Mouse (Mus musculus): ENCODE results near the gene Ece2. TPM values are rescaled to one million over a fixed set of nuclear protein-coding genes. Genes with fewer than 3 reads are reported as not detected.
A peak's percentile ranks its signal among the peaks of the same experiment; 100 is the strongest.

The Ece2 gene
- polyA plus RNA-seq, 1 experiment from 2014 or later, result 0.97 TPM

DNA sequence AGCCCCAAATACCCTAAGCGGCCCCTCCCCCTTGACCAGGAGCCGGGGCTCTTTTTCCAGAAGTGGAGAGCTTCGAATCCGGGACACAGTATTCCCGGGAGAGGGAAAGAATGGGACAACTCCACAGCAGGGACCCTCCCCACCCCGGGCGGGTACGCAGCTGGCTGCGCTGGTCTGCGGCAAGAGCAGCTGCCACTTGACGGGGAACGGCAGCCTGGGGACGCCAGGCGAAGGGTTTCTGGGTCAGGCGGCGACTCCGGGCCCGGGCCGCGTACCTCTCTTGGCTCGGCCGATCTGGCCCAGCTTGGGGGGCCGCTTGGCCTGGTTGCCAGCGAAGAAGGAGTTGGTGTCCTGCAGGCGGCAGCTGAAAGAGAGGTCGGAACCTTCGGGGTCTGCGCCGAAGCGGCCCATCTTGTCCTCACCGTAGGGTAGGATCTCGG lies 8.9 kb upstream of the Ece2 start:
- H3K27ac ChIP-seq (ENCODE audit: low read depth, low read length), result no peak overlapping the region
- peaks cover 2% of the 10 kb centered on the region; the same call in 1 of the 2 replicates for H3K36me3 ChIP-seq (ENCODE audit: control insufficient read depth, insufficient read depth, low read length)
- peaks cover 55% of the 10 kb centered on the region for H3K27me3 ChIP-seq (replicated peaks; ENCODE audit: control insufficient read depth, insufficient read depth, low read length)
- peak overlapping the region; percentile 99 for H3K4me2 ChIP-seq
- WGBS, result under 1% methylated on average over 32 of the region's 32 CpGs
- ATAC-seq (replicated peaks; ENCODE audit: low FRiP score) (peak; percentile 5; the same call in 1 of the 2 replicates), DNase-seq (ENCODE audit: low spot score) (peak; percentile 68)
- peaks cover 30% of the 10 kb centered on the region for H3K4me1 ChIP-seq (replicated peaks; ENCODE audit: control insufficient read depth, insufficient read depth, low read length)
- H3K9me3 ChIP-seq (ENCODE audit: control insufficient read depth, low read length), result no peaks in the 10 kb centered on the region
- peak overlapping the region; percentile 73 for H3K4me3 ChIP-seq (ENCODE audit: low read depth, low read length)
- H3K9ac ChIP-seq (ENCODE audit: low read depth, low read length), result peak overlapping the region; percentile 67

- ATAC-seq (replicated peaks; ENCODE audit: low FRiP score) (peak; percentile 61), DNase-seq (ENCODE audit: low spot score) (peak; percentile 75)
- H3K36me3 ChIP-seq (ENCODE audit: control insufficient read depth, insufficient read depth, low read length), result peaks cover 2% of the 10 kb centered on the region; the same call in 1 of the 2 replicates
- H3K9ac ChIP-seq (ENCODE audit: low read depth, low read length), result peak within 1 kb of the TSS; percentile 67
- peak within 1 kb of the TSS; percentile 99 for H3K4me2 ChIP-seq
- H3K4me1 ChIP-seq (replicated peaks; ENCODE audit: control insufficient read depth, insufficient read depth, low read length), result peaks cover 30% of the 10 kb centered on the region
- H3K4me3 ChIP-seq (ENCODE audit: low read depth, low read length), result peak within 1 kb of the TSS; percentile 73
- H3K9me3 ChIP-seq (ENCODE audit: control insufficient read depth, low read length), result no peaks in the 10 kb centered on the region
- peak within 1 kb of the TSS; percentile 32; the same call in 1 of the 2 replicates for H3K27ac ChIP-seq (ENCODE audit: low read depth, low read length)
- H3K27me3 ChIP-seq (replicated peaks; ENCODE audit: control insufficient read depth, insufficient read depth, low read length), result peaks cover 55% of the 10 kb centered on the region
- WGBS, result under 1% methylated on average over 81 of the region's 92 CpGs
These were observed 8.2 kb upstream of the Ece2 start, which contains the start of gene Camk2n2 for GRCm38 (mm10) chr16:20621191-20621990. TSS of gene Camk2n2 (minus strand) at chr16:20621287.

- DNase-seq (ENCODE audit: low spot score), result peak; percentile 67
- peaks cover 55% of the 10 kb centered on the region for H3K27me3 ChIP-seq (replicated peaks; ENCODE audit: control insufficient read depth, insufficient read depth, low read length)
- peak overlapping the region; percentile 73 for H3K4me3 ChIP-seq (ENCODE audit: low read depth, low read length)
These were observed 7.5 kb upstream of the Ece2 start for GRCm38 (mm10) chr16:20621991-20622685.

GRCm38 (mm10) chr16:20623211-20623610 lies 6.4 kb upstream of the Ece2 start:
- ATAC-seq (replicated peaks; ENCODE audit: low FRiP score) (no peak), DNase-seq (ENCODE audit: low spot score) (no peak)
- Histone ChIP-seq H3K36me3 (ENCODE audit: control insufficient read depth, insufficient read depth, low read length) (no peaks in the 10 kb centered on the region), H3K4me2 (no peak overlapping the region), H3K9me3 (ENCODE audit: control insufficient read depth, low read length) (no peaks in the 10 kb centered on the region), H3K9ac (ENCODE audit: low read depth, low read length) (no peak overlapping the region), H3K4me3 (ENCODE audit: low read depth, low read length) (no peak overlapping the region), H3K27ac (ENCODE audit: low read depth, low read length) (no peak overlapping the region), H3K27me3 (replicated peaks; ENCODE audit: control insufficient read depth, insufficient read depth, low read length) (peaks cover 55% of the 10 kb centered on the region), H3K4me1 (replicated peaks; ENCODE audit: control insufficient read depth, insufficient read depth, low read length) (peaks cover 30% of the 10 kb centered on the region)
- WGBS, result 75% methylated on average over 2 of the region's 2 CpGs

More at GRCm38 (mm10) chr16:20621991-20622685, 7.5 kb upstream of the Ece2 start:
- peak overlapping the region; percentile 32; the same call in 1 of the 2 replicates for H3K27ac ChIP-seq (ENCODE audit: low read depth, low read length)
- peaks cover 2% of the 10 kb centered on the region; the same call in 1 of the 2 replicates for H3K36me3 ChIP-seq (ENCODE audit: control insufficient read depth, insufficient read depth, low read length)
- peak; percentile 52 for ATAC-seq (replicated peaks; ENCODE audit: low FRiP score)
- H3K9ac ChIP-seq (ENCODE audit: low read depth, low read length), result peak overlapping the region; percentile 67
- WGBS, result under 1% methylated on average over 37 of the region's 37 CpGs
- H3K4me1 ChIP-seq (replicated peaks; ENCODE audit: control insufficient read depth, insufficient read depth, low read length), result peaks cover 30% of the 10 kb centered on the region
- H3K9me3 ChIP-seq (ENCODE audit: control insufficient read depth, low read length), result no peaks in the 10 kb centered on the region
- peak overlapping the region; percentile 99 for H3K4me2 ChIP-seq

GRCm38 (mm10) chr16:20628871-20629391 lies 697 bp upstream of the Ece2 start:
- no peak overlapping the region for H3K9ac ChIP-seq (ENCODE audit: low read depth, low read length)
- H3K4me2 ChIP-seq, result no peak overlapping the region
- no peak overlapping the region for H3K27ac ChIP-seq (ENCODE audit: low read depth, low read length)
- no peaks in the 10 kb centered on the region for H3K36me3 ChIP-seq (ENCODE audit: control insufficient read depth, insufficient read depth, low read length)
- no peak overlapping the region for H3K4me3 ChIP-seq (ENCODE audit: low read depth, low read length)
- no peak for ATAC-seq (replicated peaks; ENCODE audit: low FRiP score)
- no peaks in the 10 kb centered on the region for H3K9me3 ChIP-seq (ENCODE audit: control insufficient read depth, low read length)
- H3K4me1 ChIP-seq (replicated peaks; ENCODE audit: control insufficient read depth, insufficient read depth, low read length), result no peaks in the 10 kb centered on the region
- peaks cover 30% of the 10 kb centered on the region for H3K27me3 ChIP-seq (replicated peaks; ENCODE audit: control insufficient read depth, insufficient read depth, low read length)
- WGBS, result 63% methylated on average over 11 of the region's 11 CpGs
- no peak for DNase-seq (ENCODE audit: low spot score)

DNA sequence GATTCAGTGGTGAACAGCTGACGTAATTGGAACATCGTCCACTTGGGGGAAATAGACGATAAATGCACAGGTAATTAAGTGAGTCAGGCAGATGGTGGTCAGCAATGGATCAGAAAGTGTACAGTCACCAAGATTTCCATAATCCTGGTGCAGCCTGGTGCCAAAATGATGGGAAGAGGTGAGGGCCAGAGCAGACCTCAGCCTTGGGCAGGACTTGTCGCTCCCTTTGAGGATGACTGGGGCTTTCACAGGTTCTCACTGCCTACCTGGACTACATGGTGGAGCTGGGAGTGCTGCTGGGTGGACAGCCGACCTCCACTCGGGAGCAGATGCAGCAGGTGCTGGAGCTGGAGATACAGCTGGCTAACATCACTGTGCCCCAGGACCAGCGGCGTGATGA lies 7.8 kb downstream of the Ece2 start:
- no peak overlapping the region for H3K9ac ChIP-seq (ENCODE audit: low read depth, low read length)
- no peaks in the 10 kb centered on the region for H3K4me1 ChIP-seq (replicated peaks; ENCODE audit: control insufficient read depth, insufficient read depth, low read length)
- ATAC-seq (replicated peaks; ENCODE audit: low FRiP score), result no peak
- no peak overlapping the region for H3K27ac ChIP-seq (ENCODE audit: low read depth, low read length)
- peaks cover 2% of the 10 kb centered on the region; the same call in 1 of the 2 replicates for H3K27me3 ChIP-seq (replicated peaks; ENCODE audit: control insufficient read depth, insufficient read depth, low read length)
- WGBS, result 76% methylated on average over 8 of the region's 8 CpGs
- H3K9me3 ChIP-seq (ENCODE audit: control insufficient read depth, low read length), result no peaks in the 10 kb centered on the region
- no peak overlapping the region for H3K4me3 ChIP-seq (ENCODE audit: low read depth, low read length)
- no peaks in the 10 kb centered on the region for H3K36me3 ChIP-seq (ENCODE audit: control insufficient read depth, insufficient read depth, low read length)
- no peak overlapping the region for H3K4me2 ChIP-seq
- DNase-seq (ENCODE audit: low spot score), result no peak

DNA sequence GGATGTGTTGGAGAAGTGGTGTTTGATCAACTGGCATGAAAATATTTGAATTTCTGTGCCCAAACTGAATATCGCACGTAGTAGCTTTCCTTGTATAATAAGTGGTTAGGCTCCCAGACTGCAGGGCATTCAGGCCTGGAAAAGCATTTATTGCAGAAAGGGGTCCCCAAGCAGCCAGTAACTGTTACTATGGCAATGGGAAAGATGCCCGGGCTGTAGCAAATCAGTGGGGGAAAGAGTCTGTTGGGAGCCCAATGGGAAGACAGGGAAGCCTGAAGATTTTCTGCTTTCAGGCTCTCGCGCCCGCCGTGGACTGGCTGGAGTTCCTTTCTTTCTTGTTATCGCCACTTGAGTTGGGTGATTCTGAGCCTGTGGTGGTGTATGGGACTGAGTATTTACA lies 8.7 kb downstream of the Ece2 start:
- H3K4me3 ChIP-seq (ENCODE audit: low read depth, low read length), result no peak overlapping the region
- H3K27ac ChIP-seq (ENCODE audit: low read depth, low read length), result no peak overlapping the region
- WGBS, result 81% methylated on average over 8 of the region's 8 CpGs
- no peak overlapping the region for H3K9ac ChIP-seq (ENCODE audit: low read depth, low read length)
- ATAC-seq (replicated peaks; ENCODE audit: low FRiP score) (no peak), DNase-seq (ENCODE audit: low spot score) (no peak)
- H3K4me2 ChIP-seq, result no peak overlapping the region
- no peaks in the 10 kb centered on the region for H3K9me3 ChIP-seq (ENCODE audit: control insufficient read depth, low read length)
- H3K27me3 ChIP-seq (replicated peaks; ENCODE audit: control insufficient read depth, insufficient read depth, low read length), result peaks cover 2% of the 10 kb centered on the region; the same call in 1 of the 2 replicates
- H3K4me1 ChIP-seq (replicated peaks; ENCODE audit: control insufficient read depth, insufficient read depth, low read length), result no peaks in the 10 kb centered on the region
- H3K36me3 ChIP-seq (ENCODE audit: control insufficient read depth, insufficient read depth, low read length), result no peaks in the 10 kb centered on the region

DNA sequence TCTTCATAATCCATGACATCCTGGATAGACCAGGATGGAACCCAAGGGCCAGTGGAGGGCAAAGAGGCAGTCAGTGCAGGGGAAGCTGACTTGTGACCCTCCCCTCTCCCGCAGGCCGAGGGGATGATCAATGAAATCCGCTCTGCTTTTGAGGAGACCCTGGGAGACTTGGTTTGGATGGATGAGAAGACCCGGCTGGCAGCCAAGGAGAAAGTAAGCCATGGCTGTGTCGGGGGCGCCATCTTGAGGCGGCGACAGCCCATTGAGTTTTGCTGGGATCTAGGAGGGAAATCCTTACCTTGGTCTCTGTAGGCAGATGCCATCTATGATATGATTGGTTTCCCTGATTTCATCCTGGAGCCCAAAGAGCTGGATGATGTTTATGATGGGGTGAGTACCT lies 12.5 kb downstream of the Ece2 start:
- ATAC-seq (replicated peaks; ENCODE audit: low FRiP score), result no peak
- WGBS, result 0% methylated on average over 8 of the region's 8 CpGs
- Histone ChIP-seq H3K27ac (ENCODE audit: low read depth, low read length) (no peak overlapping the region), H3K4me3 (ENCODE audit: low read depth, low read length) (no peak overlapping the region), H3K4me2 (no peak overlapping the region), H3K9ac (ENCODE audit: low read depth, low read length) (no peak overlapping the region), H3K36me3 (ENCODE audit: control insufficient read depth, insufficient read depth, low read length) (no peaks in the 10 kb centered on the region), H3K27me3 (replicated peaks; ENCODE audit: control insufficient read depth, insufficient read depth, low read length) (peaks cover 2% of the 10 kb centered on the region; the same call in 1 of the 2 replicates), H3K4me1 (replicated peaks; ENCODE audit: control insufficient read depth, insufficient read depth, low read length) (no peaks in the 10 kb centered on the region), H3K9me3 (ENCODE audit: control insufficient read depth, low read length) (no peaks in the 10 kb centered on the region)
- peak; percentile 56 for DNase-seq (ENCODE audit: low spot score)
